Mouse (Mus musculus): ENCODE measurements around the gene Tpbg. TPM values are rescaled to one million over a fixed set of nuclear protein-coding genes. Genes with fewer than 3 reads are reported as not detected.

The Tpbg gene
- polyA plus RNA-seq, 1 experiment from 2014 or later: 10.1 TPM

DNA sequence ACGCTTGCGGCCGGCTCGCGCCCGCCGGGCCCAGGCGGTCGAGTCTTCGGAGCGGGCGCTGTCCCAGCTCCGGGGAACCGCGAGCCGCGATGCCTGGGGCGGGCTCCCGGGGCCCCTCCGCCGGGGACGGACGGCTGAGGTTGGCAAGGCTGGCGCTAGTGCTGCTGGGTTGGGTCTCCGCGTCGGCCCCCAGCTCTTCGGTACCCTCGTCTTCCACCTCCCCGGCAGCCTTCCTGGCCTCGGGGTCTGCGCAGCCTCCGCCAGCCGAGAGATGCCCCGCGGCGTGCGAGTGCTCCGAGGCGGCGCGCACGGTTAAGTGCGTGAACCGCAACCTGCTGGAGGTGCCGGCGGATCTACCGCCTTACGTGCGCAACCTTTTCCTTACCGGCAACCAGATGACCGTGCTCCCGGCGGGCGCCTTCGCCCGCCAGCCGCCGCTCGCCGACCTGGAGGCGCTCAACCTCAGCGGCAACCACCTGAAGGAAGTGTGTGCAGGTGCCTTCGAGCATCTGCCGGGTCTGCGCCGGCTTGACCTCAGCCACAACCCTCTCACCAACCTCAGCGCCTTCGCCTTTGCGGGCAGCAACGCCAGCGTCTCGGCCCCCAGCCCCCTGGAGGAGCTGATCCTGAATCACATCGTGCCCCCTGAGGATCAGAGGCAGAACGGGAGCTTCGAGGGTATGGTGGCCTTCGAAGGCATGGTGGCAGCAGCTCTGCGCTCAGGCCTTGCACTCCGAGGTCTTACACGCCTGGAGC, 1.9 kb downstream of the Tpbg start:
- 5% methylated on average over 80 of the region's 80 CpGs for WGBS
- ATAC-seq (ENCODE audit: insufficient read depth, low FRiP score, low read depth): peak; percentile 24
- H3K36me3 ChIP-seq: no peaks in the 10 kb centered on the region
- H3K4me1 ChIP-seq: 0 out of 2 replicates have a peak, but pooled peaks cover 9% of the 10 kb centered on the region
- no peaks in the 10 kb centered on the region for H3K9me3 ChIP-seq
- H3K27ac ChIP-seq: no peak overlapping the region; the same call in 1 of the 2 replicates
- H3K9ac ChIP-seq: peak overlapping the region; percentile 52
- peak overlapping the region; percentile 69 for H3K4me3 ChIP-seq (replicated peaks)
- peaks cover 5% of the 10 kb centered on the region; the same call in 1 of the 2 replicates for H3K27me3 ChIP-seq (replicated peaks)
- H3K4me2 ChIP-seq: peak overlapping the region; percentile 99

DNA sequence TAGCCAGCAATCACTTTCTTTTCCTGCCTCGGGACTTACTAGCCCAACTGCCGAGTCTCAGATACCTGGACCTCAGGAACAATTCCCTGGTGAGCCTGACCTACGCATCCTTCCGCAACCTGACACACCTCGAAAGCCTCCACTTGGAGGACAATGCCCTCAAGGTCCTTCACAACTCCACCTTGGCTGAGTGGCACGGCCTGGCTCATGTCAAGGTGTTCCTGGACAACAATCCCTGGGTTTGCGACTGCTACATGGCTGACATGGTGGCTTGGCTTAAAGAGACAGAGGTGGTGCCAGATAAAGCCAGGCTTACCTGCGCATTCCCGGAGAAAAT, 2.4 kb downstream of the Tpbg start:
- Histone ChIP-seq H3K9ac (no peak overlapping the region), H3K4me2 (peak overlapping the region; percentile 99), H3K27ac (no peak overlapping the region), H3K27me3 (replicated peaks) (peaks cover 5% of the 10 kb centered on the region; the same call in 1 of the 2 replicates), H3K4me3 (replicated peaks) (peak overlapping the region; percentile 69), H3K9me3 (no peaks in the 10 kb centered on the region), H3K4me1 (0 out of 2 replicates have a peak, but pooled peaks cover 9% of the 10 kb centered on the region), H3K36me3 (no peaks in the 10 kb centered on the region)
- no peak for ATAC-seq (ENCODE audit: insufficient read depth, low FRiP score, low read depth)
- 81% methylated on average over 9 of the region's 9 CpGs for WGBS

DNA sequence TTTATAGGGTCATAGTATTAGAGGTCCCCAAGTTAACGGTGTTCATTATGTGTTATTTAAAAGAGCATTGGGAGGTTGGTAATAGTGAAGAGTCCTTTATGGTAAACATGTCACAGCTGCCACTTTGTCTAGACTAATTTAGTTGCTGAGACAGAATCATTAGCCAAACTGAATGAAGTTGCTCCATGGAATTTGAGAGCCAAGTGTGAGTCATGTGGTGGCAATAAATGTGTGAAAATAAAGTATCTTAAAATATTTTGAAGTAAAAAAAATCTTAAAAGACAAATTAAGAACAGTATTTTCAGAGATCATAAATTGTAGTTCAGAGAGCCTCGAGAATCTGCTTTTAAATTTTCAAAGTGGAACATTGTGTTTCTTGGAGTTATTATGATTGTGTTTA, 4.0 kb downstream of the Tpbg start:
- no peak for ATAC-seq (ENCODE audit: insufficient read depth, low FRiP score, low read depth)
- Histone ChIP-seq H3K27me3 (replicated peaks) (peaks cover 5% of the 10 kb centered on the region; the same call in 1 of the 2 replicates), H3K4me2 (no peak overlapping the region), H3K27ac (no peak overlapping the region), H3K9ac (no peak overlapping the region), H3K9me3 (no peaks in the 10 kb centered on the region), H3K4me3 (replicated peaks) (no peak overlapping the region), H3K36me3 (no peaks in the 10 kb centered on the region), H3K4me1 (0 out of 2 replicates have a peak, but pooled peaks cover 9% of the 10 kb centered on the region)
- 47% methylated on average over 2 of the region's 2 CpGs for WGBS

DNA sequence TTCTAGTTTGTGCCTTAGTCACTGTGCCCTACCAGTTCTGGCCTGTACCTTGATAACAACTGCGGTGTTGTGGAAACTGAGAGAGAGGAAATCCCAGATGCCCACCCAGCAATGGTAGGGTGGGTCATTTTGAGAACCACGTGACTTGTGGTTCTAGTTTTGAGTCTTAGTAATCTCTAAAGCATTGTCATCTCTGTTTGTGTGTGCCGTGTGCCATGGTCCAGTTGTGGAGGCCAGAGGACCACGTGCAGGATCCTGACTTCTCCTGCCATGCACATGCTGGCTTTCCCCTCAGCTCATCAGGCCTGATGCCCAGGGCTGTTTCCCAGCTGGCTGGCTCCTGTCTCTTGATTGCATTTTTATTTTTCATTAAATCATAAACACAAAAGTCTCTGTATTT, 12.6 kb downstream of the Tpbg start:
- Histone ChIP-seq H3K27ac (no peak overlapping the region), H3K9ac (no peak overlapping the region), H3K9me3 (no peaks in the 10 kb centered on the region), H3K4me1 (no peaks in the 10 kb centered on the region), H3K27me3 (replicated peaks) (no peaks in the 10 kb centered on the region), H3K4me3 (replicated peaks) (no peak overlapping the region), H3K4me2 (no peak overlapping the region), H3K36me3 (no peaks in the 10 kb centered on the region)
- 87% methylated on average over 4 of the region's 4 CpGs for WGBS
- ATAC-seq (ENCODE audit: insufficient read depth, low FRiP score, low read depth): no peak

DNA sequence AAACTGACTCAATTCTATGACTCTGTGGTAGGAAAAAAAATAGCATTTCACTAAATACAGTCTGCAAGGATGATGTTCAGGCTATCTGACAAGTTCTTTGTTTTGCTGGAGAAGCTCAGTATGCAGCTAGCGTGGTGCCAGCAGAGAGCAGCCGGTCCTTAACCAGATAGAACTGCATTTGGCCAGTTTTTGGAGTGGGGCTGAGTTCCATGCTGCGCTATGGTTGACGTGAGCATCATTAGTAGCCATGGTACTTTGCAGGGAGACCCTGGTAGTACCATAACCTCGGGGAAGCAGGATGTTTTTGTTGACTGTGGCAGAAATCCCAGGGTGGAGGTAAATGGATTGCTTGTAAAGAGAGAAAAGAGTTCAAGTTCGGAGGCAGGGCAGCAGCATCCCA, 14.3 kb downstream of the Tpbg start:
- H3K4me2 ChIP-seq: no peak overlapping the region
- H3K27me3 ChIP-seq (replicated peaks): no peaks in the 10 kb centered on the region
- H3K4me1 ChIP-seq: no peaks in the 10 kb centered on the region
- 66% methylated on average over 6 of the region's 6 CpGs for WGBS
- H3K4me3 ChIP-seq (replicated peaks): no peak overlapping the region
- H3K36me3 ChIP-seq: no peaks in the 10 kb centered on the region
- no peaks in the 10 kb centered on the region for H3K9me3 ChIP-seq
- no peak overlapping the region for H3K9ac ChIP-seq
- ATAC-seq (ENCODE audit: insufficient read depth, low FRiP score, low read depth): no peak
- H3K27ac ChIP-seq: no peak overlapping the region

DNA sequence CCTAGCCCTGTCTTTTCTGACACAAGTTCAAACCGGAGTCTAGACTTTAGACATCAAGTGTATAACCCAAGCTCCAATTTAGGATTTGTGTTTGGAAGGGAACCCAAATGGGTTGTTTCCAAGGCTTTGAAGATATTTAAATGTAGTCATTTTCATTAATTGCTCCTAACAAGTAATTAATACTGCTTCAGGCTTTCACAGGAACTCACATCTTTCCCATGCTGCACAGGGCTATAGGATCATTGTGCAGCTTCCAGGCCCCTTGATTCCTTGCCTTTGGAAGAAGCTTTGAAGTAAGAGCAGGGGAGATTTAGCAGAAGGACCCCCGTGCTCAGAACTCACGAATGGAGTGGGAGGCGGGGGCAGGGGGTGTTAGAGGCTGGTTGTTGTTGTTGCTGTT, 18.9 kb downstream of the Tpbg start:
- no peaks in the 10 kb centered on the region for H3K27me3 ChIP-seq (replicated peaks)
- H3K4me3 ChIP-seq (replicated peaks): no peak overlapping the region
- H3K4me2 ChIP-seq: no peak overlapping the region
- H3K36me3 ChIP-seq: no peaks in the 10 kb centered on the region
- ATAC-seq (ENCODE audit: insufficient read depth, low FRiP score, low read depth): no peak
- H3K4me1 ChIP-seq: no peaks in the 10 kb centered on the region
- no peak overlapping the region for H3K27ac ChIP-seq
- 55% methylated on average over 4 of the region's 4 CpGs for WGBS
- H3K9me3 ChIP-seq: no peaks in the 10 kb centered on the region
- H3K9ac ChIP-seq: no peak overlapping the region

DNA sequence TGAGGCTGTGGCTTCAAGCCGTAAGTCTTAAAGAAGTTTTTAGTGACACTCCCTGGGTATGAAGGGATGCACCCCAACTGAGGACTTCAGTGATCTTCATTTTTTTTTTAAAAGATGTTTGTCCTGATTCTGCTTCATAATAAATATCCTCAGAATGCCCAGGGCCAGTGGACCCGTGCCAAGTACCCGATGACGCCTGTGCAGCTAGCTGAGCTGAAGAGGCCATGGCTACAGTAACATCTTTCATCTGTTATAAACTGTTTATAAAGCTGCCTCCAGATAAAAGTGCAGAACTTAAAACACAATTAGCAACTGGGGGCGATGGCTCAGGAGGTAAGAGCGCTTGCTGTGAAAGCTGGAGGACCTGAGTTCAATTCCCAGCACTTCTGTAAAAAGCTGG, 20.4 kb downstream of the Tpbg start:
- no peaks in the 10 kb centered on the region for H3K27me3 ChIP-seq (replicated peaks)
- no peak for ATAC-seq (ENCODE audit: insufficient read depth, low FRiP score, low read depth)
- no peaks in the 10 kb centered on the region for H3K36me3 ChIP-seq
- no peaks in the 10 kb centered on the region for H3K4me1 ChIP-seq
- H3K4me3 ChIP-seq (replicated peaks): no peak overlapping the region
- no peak overlapping the region for H3K27ac ChIP-seq
- no peak overlapping the region for H3K9ac ChIP-seq
- no peaks in the 10 kb centered on the region for H3K9me3 ChIP-seq
- 51% methylated on average over 6 of the region's 6 CpGs for WGBS
- no peak overlapping the region for H3K4me2 ChIP-seq

DNA sequence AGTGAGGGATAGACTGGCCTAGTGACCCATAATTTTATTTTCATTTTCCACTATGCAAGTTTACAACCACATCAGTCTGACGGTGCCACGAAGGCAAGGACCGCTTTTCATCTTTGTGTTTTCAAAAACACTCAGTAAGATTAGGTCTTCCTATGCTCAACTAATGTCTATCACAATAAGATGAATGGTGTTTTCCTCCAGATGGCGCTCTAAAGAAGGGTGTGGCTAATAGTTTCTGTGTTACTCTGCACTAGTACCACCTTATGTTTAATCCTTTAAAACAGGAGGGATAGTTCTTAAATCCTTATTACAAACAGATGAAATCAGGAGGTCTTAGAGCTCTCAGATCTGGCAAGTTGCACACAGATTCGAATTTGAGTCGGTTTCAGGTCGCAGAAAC, 30.7 kb downstream of the Tpbg start:
- H3K9ac ChIP-seq: no peak overlapping the region
- H3K27me3 ChIP-seq (replicated peaks): no peaks in the 10 kb centered on the region
- ATAC-seq (ENCODE audit: insufficient read depth, low FRiP score, low read depth): no peak
- H3K36me3 ChIP-seq: no peaks in the 10 kb centered on the region
- no peak overlapping the region for H3K4me2 ChIP-seq
- no peak overlapping the region for H3K27ac ChIP-seq
- WGBS: 74% methylated on average over 7 of the region's 7 CpGs
- H3K9me3 ChIP-seq: no peaks in the 10 kb centered on the region
- H3K4me1 ChIP-seq: no peaks in the 10 kb centered on the region
- no peak overlapping the region for H3K4me3 ChIP-seq (replicated peaks)

DNA sequence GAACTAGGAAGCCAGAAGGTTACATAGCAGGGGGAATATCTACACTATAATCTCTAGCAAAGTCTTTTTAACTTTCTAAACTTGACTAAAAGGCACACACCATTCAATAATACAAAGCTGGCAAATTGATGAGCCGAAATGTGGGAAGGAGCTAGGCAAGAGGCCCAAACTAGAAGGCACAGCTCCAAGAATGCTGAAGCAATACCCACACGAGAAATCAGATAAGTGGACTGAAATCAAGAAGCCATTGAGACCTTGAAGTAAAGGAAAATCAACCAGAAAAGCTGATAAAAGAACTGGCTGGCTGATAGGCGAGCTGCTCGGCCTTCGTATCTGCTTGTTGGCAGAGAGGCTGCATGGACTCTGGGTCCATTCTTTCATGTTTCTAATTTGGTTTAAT, 51.5 kb downstream of the Tpbg start:
- no peak for ATAC-seq (ENCODE audit: insufficient read depth, low FRiP score, low read depth)
- no peak overlapping the region for H3K4me2 ChIP-seq
- no peaks in the 10 kb centered on the region for H3K27me3 ChIP-seq (replicated peaks)
- H3K9me3 ChIP-seq: no peaks in the 10 kb centered on the region
- H3K9ac ChIP-seq: no peak overlapping the region
- no peak overlapping the region for H3K4me3 ChIP-seq (replicated peaks)
- H3K36me3 ChIP-seq: no peaks in the 10 kb centered on the region
- no peak overlapping the region for H3K27ac ChIP-seq
- H3K4me1 ChIP-seq: no peaks in the 10 kb centered on the region
- WGBS: 81% methylated on average over 5 of the region's 5 CpGs

Other genes with a start within 250 kb of the Tpbg start
- gene Ibtk, start 93.0 kb upstream of the Tpbg start, polyA plus RNA-seq (2015; fragmentation: Nextera tagmentation; extraction: Ambion mirVana): 31.2 and 33.6 TPM in 2 replicates

Data from stomach, embryonic 15.5 days (tissue).